Mouse (Mus musculus): ENCODE measurements around the gene Slf2.
A peak's percentile ranks its signal among the peaks of the same experiment; 100 is the strongest.

The Slf2 gene

GRCm38 (mm10) chr19:45013581-45014225, 82.8 kb downstream of the Slf2 start:
- no peak for DNase-seq

DNA sequence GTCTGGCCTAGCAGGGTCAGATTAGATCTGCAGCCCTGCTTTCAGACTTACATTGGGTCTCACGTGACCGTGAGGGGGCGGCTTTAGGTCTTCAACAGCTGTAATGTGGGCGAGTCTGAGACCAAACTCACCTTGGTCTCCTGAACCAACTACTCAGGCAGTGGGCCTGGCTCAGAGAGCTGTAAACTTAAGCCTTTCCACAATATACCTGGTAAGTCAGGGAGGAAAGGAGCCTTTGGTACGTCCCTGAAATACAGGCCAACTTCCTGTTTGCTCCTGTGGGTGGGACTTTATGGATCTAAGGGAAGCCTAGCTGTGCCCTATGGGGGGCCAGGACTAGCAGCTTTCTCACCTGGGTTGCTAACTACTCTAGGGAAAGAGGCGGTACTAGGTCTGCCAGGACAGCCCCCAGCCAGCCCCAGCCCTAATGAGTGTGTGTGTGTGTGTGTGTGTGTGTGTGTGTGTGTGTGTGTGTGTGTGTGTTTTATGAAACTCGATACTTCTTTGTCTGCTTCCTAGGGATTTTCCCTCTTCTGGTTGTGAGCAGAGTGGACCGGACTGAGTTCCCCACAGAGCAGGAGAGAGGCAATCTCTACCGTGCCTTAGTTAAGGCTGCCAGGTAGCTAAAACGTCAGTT, 83.5 kb downstream of the Slf2 start, which contains the start of gene Lzts2:
Gene Lzts2, plus strand, starts transcription at position 80 of the 637 bp plus-strand sequence.
- DNase-seq: peak; percentile 57

- DNase-seq: peak; percentile 91
Measured at GRCm38 (mm10) chr19:45014981-45015402, 84.0 kb downstream of the Slf2 start.

DNA sequence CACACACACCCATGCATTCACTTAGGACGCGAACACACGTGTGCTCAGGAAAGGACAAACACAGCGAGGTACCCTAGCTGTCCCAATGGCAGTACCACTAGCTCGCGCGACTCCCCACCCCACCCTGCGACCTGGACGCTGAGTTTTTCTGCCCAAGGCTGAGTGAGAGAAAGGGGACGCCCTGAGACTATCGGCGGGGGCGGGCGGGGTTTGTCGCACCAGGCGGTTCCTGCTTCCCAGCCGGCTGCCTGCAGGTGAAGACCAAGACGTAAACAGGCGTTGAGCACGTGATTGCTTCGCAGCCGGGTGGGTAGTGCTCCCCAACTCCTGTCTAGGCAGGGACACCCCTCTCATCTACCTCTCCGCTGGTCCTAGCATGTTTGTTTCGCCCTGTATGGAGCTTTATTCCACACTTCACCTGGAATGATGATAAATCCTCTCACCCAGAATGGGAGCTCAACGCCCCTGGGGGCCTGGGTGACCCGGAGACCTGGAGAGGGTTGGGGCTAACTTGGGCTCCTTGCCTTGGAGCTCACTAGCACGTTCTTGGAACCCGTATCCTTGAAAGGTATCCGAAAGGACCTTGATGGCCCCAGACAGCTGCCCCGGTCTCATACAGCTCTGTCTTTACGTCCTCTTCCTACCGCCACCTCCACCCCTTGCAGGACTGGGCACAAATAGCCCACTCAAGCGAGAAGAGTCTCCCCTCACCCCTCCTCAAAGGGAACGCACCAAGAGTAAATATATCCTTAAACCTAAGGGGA, 84.7 kb downstream of the Slf2 start:
- peak; percentile 69 for DNase-seq

- DNase-seq: peak; percentile 88
Measured at GRCm38 (mm10) chr19:45016341-45017215, 85.6 kb downstream of the Slf2 start.

- DNase-seq: peak; percentile 85
Measured at GRCm38 (mm10) chr19:45017216-45017771, 86.3 kb downstream of the Slf2 start.

DNA sequence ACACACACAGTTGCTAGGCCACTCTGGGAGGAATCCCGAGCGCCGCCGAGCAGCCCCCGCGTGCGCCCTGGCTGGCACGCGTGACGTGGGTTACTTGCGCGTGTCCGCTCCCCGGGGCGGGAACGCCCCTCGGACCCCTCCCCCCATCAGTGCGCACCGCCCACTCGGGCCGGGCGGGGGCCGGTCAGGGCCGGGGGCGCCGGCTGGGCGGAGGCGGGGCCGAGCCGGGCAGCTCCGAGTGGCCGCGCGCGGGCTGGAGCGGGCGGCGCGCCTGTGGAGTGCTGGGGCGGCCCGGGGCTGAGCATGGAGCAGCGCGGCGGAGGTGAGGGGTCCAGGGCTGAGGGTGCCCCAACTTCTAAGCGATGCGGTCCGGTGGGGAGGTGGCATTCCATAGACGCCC, 87.0 kb downstream of the Slf2 start:
- DNase-seq: peak; percentile 89

- DNase-seq: no peak
Measured at GRCm38 (mm10) chr19:45018351-45018831, 87.4 kb downstream of the Slf2 start.

- peak; percentile 58 for DNase-seq
Measured at GRCm38 (mm10) chr19:45020348-45020747, 89.4 kb downstream of the Slf2 start.

GRCm38 (mm10) chr19:45021362-45021761, 90.4 kb downstream of the Slf2 start:
- no peak for DNase-seq

DNA sequence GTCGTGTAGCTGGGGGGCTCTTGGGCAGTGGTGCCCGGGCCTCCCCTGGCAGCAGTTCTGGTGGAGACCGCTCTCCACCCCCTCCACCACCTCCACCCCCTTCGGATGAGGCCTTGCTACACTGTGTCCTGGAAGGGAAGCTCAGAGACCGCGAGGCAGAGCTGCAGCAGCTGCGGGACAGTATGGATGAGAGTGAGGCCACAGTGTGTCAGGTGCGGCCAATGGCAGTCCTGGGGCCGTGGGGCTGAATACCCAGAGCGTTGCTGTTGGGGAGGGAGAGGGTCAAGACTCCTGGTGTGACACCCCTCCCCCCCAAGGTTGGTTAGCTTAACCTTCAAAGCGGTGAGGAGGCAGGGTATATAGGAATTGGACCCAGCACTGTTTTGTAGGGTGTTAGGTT, 93.0 kb downstream of the Slf2 start:
- DNase-seq: no peak

GRCm38 (mm10) chr19:45024775-45025174, 93.8 kb downstream of the Slf2 start:
- no peak for DNase-seq

GRCm38 (mm10) chr19:45025937-45026568, 95.1 kb downstream of the Slf2 start:
- no peak for DNase-seq

- no peak for DNase-seq
Measured at GRCm38 (mm10) chr19:45026958-45027670, 96.2 kb downstream of the Slf2 start.

GRCm38 (mm10) chr19:45027848-45028247, 96.9 kb downstream of the Slf2 start:
- no peak for DNase-seq

- DNase-seq: no peak
Measured at GRCm38 (mm10) chr19:45028746-45029145, 97.8 kb downstream of the Slf2 start.

GRCm38 (mm10) chr19:45029571-45029970, 98.6 kb downstream of the Slf2 start:
- no peak for DNase-seq

DNA sequence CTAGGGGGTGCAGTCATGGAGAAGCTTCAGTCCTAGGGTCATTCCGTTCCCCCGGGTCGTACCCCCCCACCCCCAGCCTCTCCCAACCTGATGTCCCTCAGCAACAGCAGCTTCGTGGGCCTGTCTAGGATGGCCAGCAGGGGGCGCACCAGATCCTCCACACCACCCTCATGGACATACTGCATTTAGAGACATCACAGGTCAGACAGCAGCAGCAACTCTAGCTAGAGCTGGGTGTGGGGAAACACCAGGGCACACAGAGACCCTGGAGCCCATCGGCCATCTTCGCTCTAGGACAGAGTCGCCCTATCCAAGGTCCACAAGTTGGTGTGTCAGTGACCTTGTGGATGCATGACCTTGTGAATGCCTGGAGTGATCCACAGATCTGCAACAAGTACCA, 99.2 kb downstream of the Slf2 start:
- peak; percentile 56 for DNase-seq

GRCm38 (mm10) chr19:45030746-45031693, 100.1 kb downstream of the Slf2 start:
- DNase-seq: peak; percentile 79

DNA sequence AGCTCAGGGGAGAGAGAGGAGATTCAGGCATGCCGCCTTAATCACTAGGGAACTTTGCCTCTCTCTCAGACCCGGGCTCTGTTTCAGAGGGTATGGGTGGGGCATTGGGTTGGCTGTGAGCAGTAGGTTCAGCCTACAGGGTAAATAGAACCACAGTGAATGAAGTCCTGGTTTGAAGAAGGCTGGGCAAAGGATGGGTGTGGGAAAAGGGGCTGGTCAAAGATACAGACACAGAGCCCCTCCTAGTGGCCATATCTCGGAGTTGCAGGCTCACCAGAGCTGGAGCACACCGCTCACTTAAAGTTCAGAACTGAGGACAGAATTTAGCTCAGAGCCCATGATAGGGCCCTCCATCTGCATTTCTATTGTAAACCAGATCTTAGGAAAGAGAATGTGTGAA, 100.8 kb downstream of the Slf2 start:
- DNase-seq: peak; percentile 71

All from kidney, adult 11 months (tissue).